Mouse (Mus musculus): ENCODE results near the gene Zmynd15. TPM values are rescaled to one million over a fixed set of nuclear protein-coding genes. Genes with fewer than 3 reads are reported as not detected.
"Not testable (repeated sequence)": the region's sequence is repeated elsewhere in the genome, so short reads cannot be mapped to it uniquely, and the experiment has no call there.

The Zmynd15 gene
- 0.63 and 0.71 TPM in 2 replicates for polyA plus RNA-seq (2015; fragmentation: Nextera tagmentation; extraction: Ambion mirVana)

GRCm38 (mm10) chr11:70458688-70459600 is at the start of gene Zmynd15:
Gene Zmynd15 (plus strand): TSS chr11:70459433.
- peak within 1 kb of the TSS; percentile 47 for H3K9ac ChIP-seq
- peaks cover 16% of the 10 kb centered on the region; the same call in 1 of the 2 replicates for H3K4me1 ChIP-seq
- peaks cover 5% of the 10 kb centered on the region; the same call in 1 of the 2 replicates for H3K36me3 ChIP-seq
- H3K9me3 ChIP-seq (replicated peaks): no peaks in the 10 kb centered on the region
- peaks cover 22% of the 10 kb centered on the region for H3K27me3 ChIP-seq
- peak within 1 kb of the TSS; percentile 56 for H3K4me3 ChIP-seq (replicated peaks)
- no peak for ATAC-seq (ENCODE audit: insufficient number of reproducible peaks, low FRiP score, low TSS enrichment, low read depth)
- H3K4me2 ChIP-seq (replicated peaks): peak within 1 kb of the TSS; percentile 89
- no peak within 1 kb of the TSS for H3K27ac ChIP-seq (replicated peaks)
- WGBS: 13% methylated on average over 32 of the region's 32 CpGs

DNA sequence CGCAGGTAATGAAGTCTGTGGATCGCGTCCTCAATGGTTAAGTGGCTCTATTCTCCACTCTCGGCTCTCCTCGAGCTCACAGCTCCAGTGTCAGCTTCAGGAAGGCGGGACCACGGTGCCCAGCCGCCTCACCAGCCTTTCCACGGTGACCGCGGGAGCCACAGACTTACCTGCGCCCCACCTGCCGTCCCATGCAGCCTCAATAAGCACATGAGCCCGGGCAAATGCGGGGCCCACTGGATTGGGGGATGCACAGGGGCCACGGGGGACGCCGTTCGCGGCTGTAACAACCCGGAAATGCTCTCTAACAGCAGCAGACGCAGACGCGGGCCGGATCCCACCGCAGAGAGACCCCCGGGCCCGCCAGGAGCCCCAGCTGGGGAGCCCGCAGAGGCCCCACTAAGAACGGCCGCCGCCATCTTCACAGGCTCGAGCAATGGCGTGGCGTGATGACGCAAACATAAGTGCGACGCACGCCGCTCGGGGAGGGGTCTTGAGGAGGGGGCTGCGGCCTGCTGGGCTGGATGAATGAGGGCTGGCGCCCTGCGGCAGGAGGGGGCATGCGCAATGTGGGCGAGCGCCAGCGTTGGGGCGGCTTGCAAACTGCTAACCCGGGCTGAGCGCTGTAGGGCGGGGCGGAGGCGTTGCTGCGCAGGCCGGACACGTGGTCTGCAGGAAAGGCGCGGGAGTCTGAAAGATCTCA is 49.5 kb upstream of the Zmynd15 start, which contains the start of gene Pelp1:
TSS of gene Pelp1 (minus strand) at position 438 of the 703 bp plus-strand sequence.
- Histone ChIP-seq H3K9me3 (replicated peaks) (no peaks in the 10 kb centered on the region), H3K4me2 (replicated peaks) (peak within 1 kb of the TSS; percentile 71), H3K9ac (peak within 1 kb of the TSS; percentile 90), H3K27ac (replicated peaks) (peak within 1 kb of the TSS; percentile 79), H3K4me1 (peaks cover 27% of the 10 kb centered on the region), H3K4me3 (replicated peaks) (peak within 1 kb of the TSS; percentile 92), H3K36me3 (peaks cover 2% of the 10 kb centered on the region; the same call in 1 of the 2 replicates), H3K27me3 (no peaks in the 10 kb centered on the region)
- peak; percentile 97 for ATAC-seq (ENCODE audit: insufficient number of reproducible peaks, low FRiP score, low TSS enrichment, low read depth)
- under 1% methylated on average over 59 of the region's 59 CpGs for WGBS

DNA sequence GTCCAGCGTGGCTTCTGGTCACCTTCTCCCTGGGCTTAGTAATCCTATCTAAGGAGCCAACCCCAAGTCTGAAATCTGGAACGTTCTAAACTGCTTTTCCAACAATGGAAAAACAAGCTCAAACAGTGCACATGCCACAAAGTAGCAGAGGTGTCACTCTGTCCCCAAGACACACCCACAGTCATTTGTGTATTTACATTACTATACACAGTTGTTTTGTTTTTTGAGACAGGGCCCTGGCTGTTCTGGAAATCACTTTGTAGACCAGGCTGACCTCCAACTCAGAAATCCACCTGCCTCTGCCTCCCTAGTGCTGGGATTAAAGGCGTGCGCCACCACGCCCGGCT is 49.0 kb upstream of the Zmynd15 start:
- Histone ChIP-seq H3K27ac (replicated peaks) (peak overlapping the region; percentile 79; the same call in 1 of the 2 replicates), H3K4me3 (replicated peaks) (peak overlapping the region; percentile 92), H3K36me3 (no peaks in the 10 kb centered on the region; the same call in 1 of the 2 replicates), H3K4me1 (peaks cover 27% of the 10 kb centered on the region), H3K27me3 (no peaks in the 10 kb centered on the region), H3K9ac (peak overlapping the region; percentile 90), H3K9me3 (replicated peaks) (no peaks in the 10 kb centered on the region), H3K4me2 (replicated peaks) (peak overlapping the region; percentile 71)
- WGBS: 59% methylated on average over 6 of the region's 6 CpGs
- ATAC-seq (ENCODE audit: insufficient number of reproducible peaks, low FRiP score, low TSS enrichment, low read depth): no peak

- H3K4me1 ChIP-seq: peaks cover 23% of the 10 kb centered on the region
- no peak overlapping the region for H3K4me2 ChIP-seq (replicated peaks)
These were observed 46.6 kb upstream of the Zmynd15 start for GRCm38 (mm10) chr11:70412591-70412990.

GRCm38 (mm10) chr11:70413961-70414360 is 45.3 kb upstream of the Zmynd15 start:
- ATAC-seq (ENCODE audit: insufficient number of reproducible peaks, low FRiP score, low TSS enrichment, low read depth): no peak
- H3K9me3 ChIP-seq (replicated peaks): no peaks in the 10 kb centered on the region
- WGBS: 5% methylated on average over 3 of the region's 3 CpGs
- H3K9ac ChIP-seq: no peak overlapping the region
- H3K27me3 ChIP-seq: no peaks in the 10 kb centered on the region
- peaks cover 9% of the 10 kb centered on the region for H3K4me1 ChIP-seq
- H3K27ac ChIP-seq (replicated peaks): no peak overlapping the region
- H3K36me3 ChIP-seq: no peaks in the 10 kb centered on the region
- H3K4me3 ChIP-seq (replicated peaks): no peak overlapping the region
- no peak overlapping the region for H3K4me2 ChIP-seq (replicated peaks)

More at GRCm38 (mm10) chr11:70412591-70412990, 46.6 kb upstream of the Zmynd15 start:
- no peaks in the 10 kb centered on the region for H3K27me3 ChIP-seq
- no peak overlapping the region for H3K9ac ChIP-seq
- WGBS: 73% methylated on average over 5 of the region's 5 CpGs
- H3K4me3 ChIP-seq (replicated peaks): no peak overlapping the region
- no peaks in the 10 kb centered on the region for H3K9me3 ChIP-seq (replicated peaks)
- no peak for ATAC-seq (ENCODE audit: insufficient number of reproducible peaks, low FRiP score, low TSS enrichment, low read depth)
- H3K27ac ChIP-seq (replicated peaks): no peak overlapping the region
- H3K36me3 ChIP-seq: no peaks in the 10 kb centered on the region

DNA sequence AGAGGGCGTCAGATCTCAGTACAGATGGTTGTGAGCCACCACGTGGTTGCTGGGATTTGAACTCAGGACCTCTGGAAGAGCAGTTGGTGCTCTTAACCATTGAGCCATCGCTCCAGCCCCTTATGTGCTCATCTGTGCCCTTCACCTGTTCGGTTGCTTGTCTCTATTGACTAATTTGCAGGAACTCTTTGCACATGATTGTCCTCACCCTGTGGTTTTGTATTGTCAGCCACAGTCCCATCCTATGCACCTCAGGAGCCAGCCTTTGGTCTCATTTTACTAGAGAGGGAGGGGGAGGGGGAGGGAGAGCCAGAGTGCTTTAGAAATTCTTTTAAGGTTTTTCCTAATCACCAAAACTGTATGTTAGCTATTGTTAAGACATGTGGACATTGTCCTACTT is 41.0 kb upstream of the Zmynd15 start:
- Histone ChIP-seq H3K27me3 (no peaks in the 10 kb centered on the region), H3K4me1 (no peaks in the 10 kb centered on the region), H3K27ac (replicated peaks) (no peak overlapping the region), H3K4me2 (replicated peaks) (no peak overlapping the region), H3K4me3 (replicated peaks) (no peak overlapping the region), H3K9me3 (replicated peaks) (no peaks in the 10 kb centered on the region), H3K9ac (no peak overlapping the region), H3K36me3 (no peaks in the 10 kb centered on the region)
- no peak for ATAC-seq (ENCODE audit: insufficient number of reproducible peaks, low FRiP score, low TSS enrichment, low read depth)
- WGBS: 61% methylated on average over 4 of the region's 4 CpGs

- no peaks in the 10 kb centered on the region for H3K27me3 ChIP-seq
- no peaks in the 10 kb centered on the region for H3K4me1 ChIP-seq
- no peaks in the 10 kb centered on the region for H3K9me3 ChIP-seq (replicated peaks)
- 72% methylated on average over 5 of the region's 5 CpGs for WGBS
- H3K4me2 ChIP-seq (replicated peaks): no peak overlapping the region
- no peak for ATAC-seq (ENCODE audit: insufficient number of reproducible peaks, low FRiP score, low TSS enrichment, low read depth)
- H3K9ac ChIP-seq: no peak overlapping the region
- no peaks in the 10 kb centered on the region for H3K36me3 ChIP-seq
- no peak overlapping the region for H3K27ac ChIP-seq (replicated peaks)
- no peak overlapping the region for H3K4me3 ChIP-seq (replicated peaks)
These were observed 39.7 kb upstream of the Zmynd15 start for GRCm38 (mm10) chr11:70419486-70419885.

- H3K27ac ChIP-seq (replicated peaks); H3K36me3 ChIP-seq; H3K4me3 ChIP-seq (replicated peaks); H3K9me3 ChIP-seq (replicated peaks); H3K4me2 ChIP-seq (replicated peaks); H3K9ac ChIP-seq; H3K4me1 ChIP-seq; ATAC-seq (ENCODE audit: insufficient number of reproducible peaks, low FRiP score, low TSS enrichment, low read depth); H3K27me3 ChIP-seq: not testable (repeated sequence)
- 75% methylated on average over 6 of the region's 6 CpGs for WGBS
These were observed 32.6 kb upstream of the Zmynd15 start for GRCm38 (mm10) chr11:70426598-70426997.

GRCm38 (mm10) chr11:70431574-70431973 is 27.7 kb upstream of the Zmynd15 start:
- Histone ChIP-seq H3K4me2 (replicated peaks) (peak overlapping the region; percentile 75), H3K36me3 (peaks cover 3% of the 10 kb centered on the region; the same call in 1 of the 2 replicates), H3K4me3 (replicated peaks) (peak overlapping the region; percentile 83), H3K27ac (replicated peaks) (peak overlapping the region; percentile 88), H3K9ac (no peak overlapping the region), H3K9me3 (replicated peaks) (no peaks in the 10 kb centered on the region), H3K4me1 (peaks cover 26% of the 10 kb centered on the region), H3K27me3 (no peaks in the 10 kb centered on the region)
- 25% methylated on average over 5 of the region's 5 CpGs for WGBS
- ATAC-seq (ENCODE audit: insufficient number of reproducible peaks, low FRiP score, low TSS enrichment, low read depth): no peak

DNA sequence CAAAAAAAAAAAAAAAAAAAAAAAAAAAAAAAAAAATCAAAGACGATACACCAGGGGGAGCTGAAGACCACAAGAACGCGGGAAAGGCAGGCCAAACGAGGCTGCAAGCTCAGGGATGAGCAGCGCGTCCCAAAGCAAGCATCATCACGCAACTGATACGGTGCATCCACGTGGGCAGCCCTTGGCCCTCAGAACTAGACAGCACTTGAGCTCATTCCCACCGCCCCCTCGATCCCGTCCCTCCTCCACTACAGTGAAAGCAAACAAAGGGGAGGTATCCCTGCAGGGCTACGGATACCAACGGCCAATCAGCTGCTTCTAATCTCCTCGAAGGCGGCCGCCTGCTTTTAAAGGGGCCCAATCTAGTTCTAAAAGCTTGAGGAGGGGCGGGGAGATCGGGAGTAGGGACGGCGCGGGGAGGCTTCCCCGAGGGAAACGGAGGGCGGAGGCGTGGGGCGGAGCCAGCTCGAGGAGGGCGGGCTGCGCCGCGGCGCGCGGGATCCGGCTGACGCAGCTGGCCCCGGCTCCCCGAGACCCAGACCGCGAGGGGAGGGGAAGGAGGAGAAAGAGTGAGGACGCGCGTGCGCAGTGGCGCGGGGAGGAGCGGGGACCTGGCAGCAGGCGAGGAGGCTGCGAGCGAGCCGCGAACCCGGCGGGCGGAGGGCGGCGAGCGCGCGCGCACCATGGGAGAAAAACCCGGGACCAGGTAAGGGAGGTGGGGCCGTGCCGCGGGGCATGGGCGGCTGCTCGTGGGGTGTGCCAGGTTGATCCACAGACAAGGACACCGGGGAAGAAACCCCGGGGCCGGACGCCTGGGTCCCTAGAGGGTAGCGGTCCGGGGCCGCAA is 27.0 kb upstream of the Zmynd15 start, which contains the start of gene Arrb2:
TSS of gene Arrb2 (plus strand) at position 588 of the 847 bp plus-strand sequence.
- WGBS: under 1% methylated on average over 75 of the region's 75 CpGs
- H3K27ac ChIP-seq (replicated peaks): peak within 1 kb of the TSS; percentile 88
- H3K9ac ChIP-seq: peak within 1 kb of the TSS; percentile 82
- no peaks in the 10 kb centered on the region for H3K27me3 ChIP-seq
- H3K36me3 ChIP-seq: peaks cover 10% of the 10 kb centered on the region; the same call in 1 of the 2 replicates
- peak; percentile 95 for ATAC-seq (ENCODE audit: insufficient number of reproducible peaks, low FRiP score, low TSS enrichment, low read depth)
- peak within 1 kb of the TSS; percentile 75 for H3K4me2 ChIP-seq (replicated peaks)
- H3K4me3 ChIP-seq (replicated peaks): peak within 1 kb of the TSS; percentile 83
- peaks cover 26% of the 10 kb centered on the region for H3K4me1 ChIP-seq
- no peaks in the 10 kb centered on the region for H3K9me3 ChIP-seq (replicated peaks)
